Mouse (Mus musculus): ENCODE measurements around the gene Ccdc130. TPM values are rescaled to one million over a fixed set of nuclear protein-coding genes. Genes with fewer than 3 reads are reported as not detected.

Gene Ccdc130
- polyA plus RNA-seq, 1 experiment from 2014 or later = 19.7 TPM

DNA sequence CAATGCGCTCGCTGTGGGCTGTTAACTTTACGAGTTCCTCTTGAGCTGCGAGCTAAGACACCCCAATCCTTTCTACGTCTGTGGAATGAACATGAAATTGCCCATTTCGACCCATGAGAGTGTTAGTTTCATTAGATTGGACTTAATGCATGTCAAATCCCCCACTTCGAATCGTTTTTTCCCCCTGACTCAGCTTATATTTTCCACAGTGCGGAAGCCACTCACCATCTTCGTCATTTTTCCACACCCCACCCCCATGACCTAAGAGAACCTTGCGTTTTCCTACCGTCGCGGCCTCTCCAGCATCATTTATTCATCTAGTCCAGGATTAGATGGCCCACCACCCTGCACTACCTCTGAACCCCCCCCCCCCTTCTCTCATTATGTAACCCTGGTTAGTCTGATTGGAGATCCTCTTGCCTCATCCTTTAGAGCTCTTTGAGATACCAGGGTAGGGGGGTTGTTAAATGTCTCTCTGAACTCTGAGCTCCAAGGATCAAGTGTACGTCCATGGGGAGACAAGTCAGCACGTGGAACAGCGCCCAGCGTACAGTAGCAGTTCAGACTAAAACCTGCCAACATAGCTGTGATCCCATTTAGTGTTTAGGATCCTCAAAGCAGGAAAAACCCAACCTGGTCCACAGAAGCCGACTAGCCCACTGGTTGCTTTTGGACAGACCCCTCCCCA is 32.5 kb downstream of the Ccdc130 start:
- peak; percentile 13 for DNase-seq (ENCODE audit: low spot score)

GRCm38 (mm10) chr8:84236998-84237473 is 33.1 kb downstream of the Ccdc130 start, which contains the start of gene Zswim4:
Zswim4 (minus strand) TSS chr8:84237055.
- DNase-seq (ENCODE audit: low spot score) = peak; percentile 99

GRCm38 (mm10) chr8:84236410-84236997 is 33.7 kb downstream of the Ccdc130 start:
- DNase-seq (ENCODE audit: low spot score) = peak; percentile 11

DNA sequence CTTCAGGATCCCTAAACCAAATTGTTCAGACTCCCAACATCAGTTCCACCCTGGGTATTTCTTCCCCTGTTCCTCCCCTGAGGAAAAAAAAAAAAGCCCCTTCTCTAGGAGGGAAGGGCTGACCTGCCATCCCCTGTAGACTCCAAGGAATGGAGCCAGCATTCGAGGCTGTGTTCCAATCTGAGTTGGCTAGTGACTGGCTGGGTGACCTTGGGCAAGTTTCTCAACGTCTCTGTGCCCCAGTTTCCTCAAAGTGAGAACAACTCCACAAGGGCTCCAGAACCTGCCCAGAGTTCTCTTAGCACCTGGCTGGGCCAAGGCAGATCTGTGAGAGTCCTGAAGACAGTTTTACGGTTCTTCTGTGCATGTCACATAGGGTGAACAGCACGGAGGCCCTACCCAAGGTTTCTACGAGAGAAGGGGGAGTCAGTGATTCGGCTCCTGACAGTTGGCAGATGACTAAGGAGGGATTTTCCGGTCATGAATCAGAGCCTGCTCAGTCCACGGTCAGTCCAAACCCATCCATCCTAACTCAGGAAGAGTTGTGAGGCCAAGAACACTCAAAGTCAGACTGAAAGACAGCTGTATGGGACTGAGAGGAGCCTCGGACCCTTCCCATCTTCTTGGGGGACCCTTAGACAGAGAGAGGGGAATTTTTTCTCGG is 34.3 kb downstream of the Ccdc130 start:
- no peak for DNase-seq (ENCODE audit: low spot score)

- DNase-seq (ENCODE audit: low spot score) = no peak
These were observed 37.1 kb downstream of the Ccdc130 start for GRCm38 (mm10) chr8:84233055-84233454.

DNA sequence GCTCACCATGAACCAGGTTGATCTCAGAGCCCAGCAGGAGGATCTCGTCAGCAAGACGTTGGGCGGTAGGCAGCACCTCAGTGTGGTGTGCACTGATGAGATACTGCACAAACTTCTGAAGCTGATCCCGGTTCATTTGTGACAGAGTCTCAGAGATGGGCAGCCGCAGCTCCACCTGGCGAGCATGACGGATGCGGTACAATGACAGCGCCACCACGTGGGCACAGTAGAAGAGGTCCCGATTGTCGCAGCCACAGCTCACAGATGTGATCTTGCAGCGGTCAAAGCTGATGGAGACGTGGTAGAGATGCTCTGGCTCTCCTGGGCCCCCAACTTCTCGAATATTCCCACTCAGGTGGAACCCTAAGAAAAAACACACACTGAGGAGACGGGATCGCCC is 39.4 kb downstream of the Ccdc130 start:
- DNase-seq (ENCODE audit: low spot score) = peak; percentile 32

GRCm38 (mm10) chr8:84223322-84224029 is 46.7 kb downstream of the Ccdc130 start:
- no peak for DNase-seq (ENCODE audit: low spot score)

DNA sequence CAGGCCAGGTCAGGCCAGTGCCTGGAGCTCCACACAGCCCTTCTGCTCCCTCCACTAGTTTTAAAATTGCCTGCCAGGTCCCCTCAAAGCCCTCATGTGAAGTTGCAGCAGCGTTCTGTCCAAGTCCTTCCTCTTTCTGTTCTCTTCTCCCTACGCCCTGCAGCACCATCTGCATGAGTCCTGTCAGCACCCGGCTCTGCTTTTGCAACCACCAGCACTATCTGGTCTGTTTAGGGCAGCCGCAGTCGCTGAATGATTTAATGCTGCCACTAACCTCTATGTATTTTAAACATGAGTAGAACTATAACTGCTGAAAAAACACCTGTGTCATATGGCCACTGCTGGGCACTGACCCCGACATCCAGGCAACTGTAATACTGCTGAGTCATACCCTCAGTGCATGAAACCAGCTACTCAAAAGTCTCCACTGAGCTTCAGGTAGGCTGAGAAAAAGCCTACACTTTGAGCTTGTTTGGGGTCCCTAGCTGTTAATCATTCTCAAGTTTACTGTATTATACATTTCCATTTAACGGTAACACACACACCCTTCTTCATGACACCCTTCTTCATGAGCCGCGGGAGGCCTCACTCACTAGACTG is 47.5 kb downstream of the Ccdc130 start:
- DNase-seq (ENCODE audit: low spot score) = no peak

- no peak for DNase-seq (ENCODE audit: low spot score)
These were observed 50.1 kb downstream of the Ccdc130 start for GRCm38 (mm10) chr8:84220105-84220504.

- DNase-seq (ENCODE audit: low spot score) = no peak
These were observed 52.0 kb downstream of the Ccdc130 start for GRCm38 (mm10) chr8:84218143-84218542.

DNA sequence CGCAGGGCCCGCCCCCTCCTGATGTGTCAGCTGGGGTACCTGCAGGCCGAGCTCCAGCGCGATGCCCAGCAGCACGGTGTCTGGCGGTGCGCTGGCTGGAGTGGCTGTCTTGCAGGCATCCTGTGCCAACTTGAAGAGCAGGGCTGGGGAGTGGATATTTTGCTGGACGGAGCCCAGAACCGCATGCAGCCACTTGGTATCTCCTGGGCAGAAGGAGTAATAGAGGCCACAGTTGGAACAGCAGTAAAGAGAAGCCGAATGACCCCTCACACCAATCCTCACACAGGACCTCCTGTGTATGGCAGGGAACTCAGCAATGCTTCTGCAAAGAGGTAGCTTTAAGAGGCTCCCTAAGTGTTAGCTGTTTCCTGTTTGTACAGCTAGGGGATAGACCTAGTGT is 53.0 kb downstream of the Ccdc130 start:
- no peak for DNase-seq (ENCODE audit: low spot score)

GRCm38 (mm10) chr8:84213277-84213676 is 56.9 kb downstream of the Ccdc130 start:
- DNase-seq (ENCODE audit: low spot score) = no peak

GRCm38 (mm10) chr8:84211881-84212563 is 58.2 kb downstream of the Ccdc130 start:
- DNase-seq (ENCODE audit: low spot score) = no peak

GRCm38 (mm10) chr8:84211202-84211601 is 59.0 kb downstream of the Ccdc130 start:
- DNase-seq (ENCODE audit: low spot score) = no peak

DNA sequence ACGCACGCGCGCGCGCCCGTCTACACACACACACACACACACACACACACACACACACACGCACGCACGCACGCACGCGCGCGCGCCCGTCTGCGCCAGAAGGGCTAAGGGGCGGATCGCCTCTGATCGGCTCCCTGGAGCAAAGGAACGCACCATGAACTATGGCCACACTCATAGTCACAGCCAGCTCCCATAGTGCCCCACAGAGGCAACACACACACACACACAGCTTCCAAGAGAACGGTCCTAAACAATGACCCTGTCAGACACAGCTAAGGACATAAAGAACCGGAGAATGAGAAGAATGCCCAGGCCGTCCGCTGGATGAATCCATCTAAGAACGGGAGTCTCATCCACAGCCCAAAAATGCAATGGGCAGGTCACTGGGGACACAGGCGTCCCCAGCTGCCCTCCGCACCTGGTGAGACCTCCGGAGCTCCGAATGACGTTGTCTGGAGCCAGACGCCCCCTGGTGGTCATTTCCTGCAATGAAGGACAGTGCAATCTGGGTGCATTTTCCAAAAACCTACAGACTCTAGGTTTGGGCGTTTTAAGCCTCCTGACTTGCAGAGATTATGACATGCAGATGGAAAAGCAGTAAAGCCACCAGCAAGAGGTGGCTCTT is 59.9 kb downstream of the Ccdc130 start:
- DNase-seq (ENCODE audit: low spot score) = peak; percentile 88

DNA sequence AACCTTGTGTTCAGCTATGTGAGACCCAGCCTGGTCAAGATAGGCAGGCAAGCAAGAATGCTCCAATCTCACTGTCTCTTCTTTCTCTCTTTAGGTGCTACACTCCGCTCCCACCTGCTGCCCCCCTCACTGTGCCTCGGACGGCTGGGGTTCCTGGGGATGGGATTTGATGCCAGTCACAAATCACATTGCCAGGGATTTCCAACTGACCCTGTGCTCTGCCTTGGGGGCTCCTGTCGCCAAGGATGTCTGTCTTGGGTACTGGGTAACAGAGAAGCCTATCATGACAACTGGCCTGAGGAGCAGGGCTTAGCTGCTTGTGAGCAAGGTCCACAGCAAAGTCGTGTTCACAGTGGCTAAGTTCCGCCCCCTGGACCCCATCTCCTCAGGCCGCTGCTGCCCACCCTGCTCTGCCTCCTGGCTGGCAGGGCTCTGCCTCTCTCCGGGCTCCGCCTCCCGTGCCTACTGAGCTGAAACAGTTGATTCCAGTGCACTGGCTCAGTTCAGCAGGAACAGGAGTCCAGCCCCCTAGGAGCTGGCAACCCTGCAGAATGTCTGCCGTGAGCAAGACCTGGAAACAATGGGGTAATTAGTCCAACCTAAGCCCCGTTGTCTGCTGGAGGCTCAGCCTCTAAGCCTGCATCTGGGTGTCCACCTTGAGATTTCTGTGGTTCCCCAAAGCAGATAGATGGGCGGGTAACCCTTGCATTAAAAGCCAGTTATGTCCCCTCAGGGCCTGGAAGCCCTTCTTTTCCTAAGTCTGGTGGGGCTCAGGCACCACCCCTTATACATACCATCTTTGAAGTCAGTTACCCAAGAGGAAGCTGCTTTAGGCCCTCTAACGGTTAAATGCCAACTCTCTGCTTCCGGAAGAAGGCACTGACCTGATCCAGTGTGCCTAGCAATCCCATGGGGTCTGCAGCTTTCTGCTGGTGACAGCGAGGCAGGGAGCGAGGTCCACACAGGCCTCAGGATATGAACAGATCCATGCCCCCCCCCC is 61.5 kb downstream of the Ccdc130 start:
- peak; percentile 73 for DNase-seq (ENCODE audit: low spot score)

- peak; percentile 71 for DNase-seq (ENCODE audit: low spot score)
These were observed 62.4 kb downstream of the Ccdc130 start for GRCm38 (mm10) chr8:84207811-84208210.

Measured in thymus, postnatal 0 days (tissue).